Mouse (Mus musculus) lung, postnatal 36 days (tissue): ENCODE results near the gene Dffa.
"Not testable (repeated sequence)": the region's sequence is repeated elsewhere in the genome, so short reads cannot be mapped to it uniquely, and the experiment has no call there.

Source experiments
- DNase-seq: peaks from one replicate; pipeline ENCODE4 v3.0.0; 2022; ENCODE audit warnings: mixed read lengths

The Dffa gene

DNA sequence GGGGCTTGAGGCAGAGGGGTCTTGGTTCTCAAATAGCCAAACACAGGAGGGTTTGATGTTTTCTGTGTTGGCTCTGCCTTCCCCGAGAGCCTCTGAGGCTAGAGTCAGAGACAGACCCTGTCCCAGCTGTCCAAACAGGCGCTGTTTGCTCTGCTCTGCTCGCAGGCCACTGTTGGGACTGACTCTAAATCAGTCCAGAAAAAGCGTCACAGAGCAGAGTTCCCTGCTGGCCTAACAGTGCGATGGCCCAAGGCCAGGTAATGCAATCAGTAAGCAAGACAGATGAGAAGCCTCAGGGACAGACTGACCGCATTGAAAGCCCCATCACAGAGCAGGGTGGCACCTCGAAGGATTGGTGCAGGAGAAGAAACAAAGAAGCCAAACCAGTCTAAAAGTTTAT, 45.7 kb downstream of the Dffa start:
- peak; percentile 51 for DNase-seq

DNA sequence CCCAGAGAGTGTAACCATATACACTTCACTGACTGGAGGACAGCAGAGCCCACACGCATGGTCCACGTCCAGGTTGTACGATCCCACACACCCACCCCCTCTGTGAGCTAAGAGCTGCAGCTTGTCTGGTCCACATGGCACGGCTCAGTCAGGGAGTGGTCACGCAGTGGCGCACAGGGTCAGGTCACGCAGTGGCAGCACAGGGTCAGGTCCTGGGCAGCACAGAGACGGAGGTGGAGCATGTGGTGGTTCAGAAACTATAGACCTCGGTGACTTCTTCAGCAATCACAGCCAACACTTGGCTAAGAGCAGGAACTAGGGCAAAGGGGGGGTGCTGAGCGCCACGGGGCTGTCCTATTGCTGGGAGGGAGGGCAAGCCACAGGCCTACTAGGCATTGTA, 46.3 kb downstream of the Dffa start:
- DNase-seq, result peak; percentile 41

DNA sequence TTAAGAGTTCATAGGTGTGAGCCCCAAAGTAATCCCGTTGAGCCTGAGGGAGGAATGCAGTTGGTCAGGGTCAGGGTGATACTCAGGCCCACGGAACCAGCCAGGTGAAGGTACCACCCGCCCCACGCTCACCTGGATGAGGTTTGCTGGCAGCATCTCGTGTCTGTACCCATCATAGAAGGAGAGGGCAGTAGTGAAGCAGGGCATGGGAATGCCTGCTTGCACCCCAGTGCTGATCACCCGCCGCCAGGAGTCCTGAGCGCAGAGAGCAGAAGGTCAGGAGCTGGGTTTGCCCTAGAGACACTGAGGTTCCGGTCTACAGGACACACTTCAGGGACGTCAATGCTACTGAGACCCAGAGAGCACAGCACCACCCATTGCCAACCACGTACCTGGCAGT, 46.8 kb downstream of the Dffa start:
- DNase-seq, result no peak

DNA sequence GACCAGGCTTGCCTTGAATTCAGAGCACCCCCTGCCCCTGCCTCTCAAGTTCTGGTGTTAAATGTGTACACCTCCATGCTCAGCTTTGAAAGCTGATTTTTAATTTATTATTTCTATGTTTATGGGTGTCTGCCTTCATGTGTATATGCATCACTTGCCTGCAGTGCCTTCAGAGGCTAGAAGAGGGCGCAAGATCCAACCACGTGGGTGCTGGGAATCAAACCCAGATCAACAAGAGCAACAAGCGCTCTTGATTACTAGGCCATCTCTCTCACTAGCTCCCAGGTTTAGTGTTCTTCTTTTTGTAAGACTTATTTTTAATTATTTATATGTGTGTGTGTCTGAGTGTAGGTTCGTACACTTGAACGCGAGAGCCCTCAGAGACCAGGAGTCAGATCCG, 50.9 kb downstream of the Dffa start:
- no peak for DNase-seq

DNA sequence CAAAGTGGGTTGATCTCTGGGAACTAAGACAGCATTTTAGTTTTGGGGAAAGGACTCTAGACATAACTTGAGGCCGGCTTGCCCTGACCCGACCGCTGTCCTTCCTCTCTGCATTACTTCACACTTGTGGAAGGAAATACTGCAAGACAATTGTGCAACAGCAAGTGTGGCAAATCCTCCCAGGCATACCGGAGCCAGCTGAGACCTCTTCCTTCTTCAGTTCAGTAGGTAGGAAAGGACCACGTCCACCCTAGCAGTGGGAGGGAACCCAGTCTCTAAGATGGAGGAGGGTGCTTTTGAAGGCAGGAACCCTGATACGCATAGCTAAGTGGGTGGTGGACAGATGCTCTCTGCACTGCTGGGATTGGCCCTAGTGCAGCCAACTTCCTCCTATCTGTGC, 51.8 kb downstream of the Dffa start:
- peak; percentile 72 for DNase-seq

DNA sequence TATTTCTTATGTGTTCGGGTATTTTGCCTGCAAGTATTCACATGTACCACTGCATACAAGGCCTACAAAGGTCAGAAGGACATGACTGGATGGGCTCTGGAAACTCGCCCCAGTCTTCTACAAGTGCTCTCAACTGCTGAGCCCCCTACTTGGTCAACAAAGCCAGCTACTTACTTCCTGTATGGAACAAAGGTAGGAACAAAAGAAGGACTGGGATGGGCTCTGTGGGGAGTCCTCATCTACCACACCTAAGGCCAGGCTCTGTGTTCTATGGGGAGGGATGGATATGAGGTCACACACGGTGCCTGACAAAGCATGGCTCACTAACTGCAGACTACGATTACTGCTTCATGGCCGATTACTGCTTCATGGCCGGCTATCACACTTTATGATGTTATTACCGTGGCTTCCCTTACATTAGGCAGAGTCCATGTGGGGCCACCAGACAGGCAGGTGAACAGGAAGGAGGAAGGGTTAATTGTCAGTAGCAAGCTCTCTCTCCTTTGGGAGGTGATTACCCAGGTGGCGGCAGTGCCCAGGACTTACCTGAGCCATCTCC, 53.5 kb downstream of the Dffa start:
- no peak for DNase-seq

DNA sequence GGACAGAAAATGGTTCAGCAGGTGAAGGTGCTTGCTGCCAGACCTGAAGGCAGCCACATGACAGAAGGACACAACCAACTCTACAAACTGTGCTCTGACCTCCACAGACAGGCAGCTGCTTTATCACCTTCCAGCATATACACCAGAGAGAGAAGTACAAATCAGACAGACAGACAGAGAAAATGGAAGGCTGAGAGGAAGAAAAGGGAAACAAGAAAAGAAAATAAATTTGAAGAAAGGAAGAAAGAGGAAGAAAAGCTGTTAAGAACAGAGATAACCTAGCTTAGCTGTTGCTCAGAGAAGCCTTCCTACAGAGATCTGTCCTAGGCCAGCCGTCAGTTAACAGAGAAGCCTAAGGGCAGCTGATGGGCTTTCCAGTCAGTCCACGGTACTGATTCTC, 55.3 kb downstream of the Dffa start:
- no peak for DNase-seq

DNA sequence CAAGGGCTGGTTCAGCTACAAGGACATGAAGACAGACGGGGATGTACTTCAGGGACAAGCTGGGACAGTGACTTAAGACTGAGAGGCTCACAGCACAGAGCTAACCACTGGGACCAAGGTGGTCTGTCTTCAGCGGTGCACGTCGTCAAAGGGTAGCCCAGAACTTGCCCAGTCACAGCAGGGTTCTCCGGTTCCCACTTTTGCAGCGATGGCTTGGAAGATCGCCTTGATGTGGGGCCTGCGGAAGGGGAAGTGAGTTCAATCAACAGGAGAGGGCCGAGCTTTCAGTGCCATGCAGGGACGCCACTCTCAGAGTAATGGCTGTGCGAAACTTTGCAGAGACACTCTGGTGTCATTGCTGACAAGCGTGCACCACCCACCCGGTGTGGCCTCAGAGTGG, 55.9 kb downstream of the Dffa start:
- DNase-seq, result no peak

DNA sequence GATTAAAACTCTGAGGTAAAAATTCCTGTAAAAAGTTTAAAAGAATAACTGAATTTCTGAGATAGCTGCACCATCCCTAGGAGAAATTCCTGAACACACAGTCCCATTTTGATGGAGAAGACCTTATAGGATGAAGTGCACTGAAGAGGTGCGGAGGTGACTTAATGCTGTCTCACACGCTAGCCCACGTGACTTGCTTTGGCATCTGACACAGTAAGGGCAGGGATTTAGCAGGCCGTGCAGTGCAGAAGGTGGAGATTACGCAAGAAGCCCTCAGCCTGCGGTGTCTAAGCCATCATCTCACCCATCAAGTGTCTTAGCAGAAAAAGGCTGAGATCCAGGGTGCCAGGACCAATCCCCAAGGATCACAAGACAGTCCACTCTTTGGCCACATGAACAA, 57.2 kb downstream of the Dffa start:
- DNase-seq, result peak; percentile 67

DNA sequence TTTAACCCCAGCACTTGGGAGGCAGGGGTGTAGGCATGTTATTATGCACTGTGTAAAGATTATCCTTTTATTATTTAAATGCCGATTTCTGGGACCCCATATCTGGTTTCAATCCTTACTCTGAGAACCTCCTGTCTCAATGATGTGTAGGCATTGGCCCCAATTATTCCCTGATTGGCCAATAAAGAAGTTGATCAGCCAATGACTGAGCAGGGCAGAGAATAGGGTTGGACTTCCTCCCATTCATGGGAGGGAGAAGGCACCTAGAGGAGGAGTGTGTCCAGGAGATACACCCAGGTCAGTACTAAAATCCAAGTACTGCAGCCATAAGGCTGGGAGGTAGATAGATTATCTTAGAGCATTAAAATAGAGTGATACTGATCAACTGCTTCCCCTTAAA, 59.2 kb downstream of the Dffa start:
- DNase-seq, result no peak

DNA sequence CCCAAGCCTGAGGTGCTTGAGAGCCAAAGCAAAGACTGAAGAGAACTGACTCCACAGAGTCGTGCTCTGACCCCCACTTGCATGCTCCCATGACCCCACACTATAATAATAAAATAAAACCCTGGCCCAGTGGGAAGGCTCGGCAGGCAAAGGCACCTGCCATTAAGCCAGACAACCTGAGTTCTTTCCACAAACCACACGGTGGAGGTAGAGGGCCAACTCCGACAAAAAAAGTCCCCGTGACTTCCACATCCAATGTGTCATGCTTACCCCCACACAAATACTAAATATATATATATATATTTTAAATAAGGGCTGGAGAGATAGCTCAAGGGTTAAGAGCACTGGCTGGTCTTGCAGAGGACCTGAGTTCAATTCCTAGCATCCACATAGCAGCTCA, 60.2 kb downstream of the Dffa start:
- no peak for DNase-seq

DNA sequence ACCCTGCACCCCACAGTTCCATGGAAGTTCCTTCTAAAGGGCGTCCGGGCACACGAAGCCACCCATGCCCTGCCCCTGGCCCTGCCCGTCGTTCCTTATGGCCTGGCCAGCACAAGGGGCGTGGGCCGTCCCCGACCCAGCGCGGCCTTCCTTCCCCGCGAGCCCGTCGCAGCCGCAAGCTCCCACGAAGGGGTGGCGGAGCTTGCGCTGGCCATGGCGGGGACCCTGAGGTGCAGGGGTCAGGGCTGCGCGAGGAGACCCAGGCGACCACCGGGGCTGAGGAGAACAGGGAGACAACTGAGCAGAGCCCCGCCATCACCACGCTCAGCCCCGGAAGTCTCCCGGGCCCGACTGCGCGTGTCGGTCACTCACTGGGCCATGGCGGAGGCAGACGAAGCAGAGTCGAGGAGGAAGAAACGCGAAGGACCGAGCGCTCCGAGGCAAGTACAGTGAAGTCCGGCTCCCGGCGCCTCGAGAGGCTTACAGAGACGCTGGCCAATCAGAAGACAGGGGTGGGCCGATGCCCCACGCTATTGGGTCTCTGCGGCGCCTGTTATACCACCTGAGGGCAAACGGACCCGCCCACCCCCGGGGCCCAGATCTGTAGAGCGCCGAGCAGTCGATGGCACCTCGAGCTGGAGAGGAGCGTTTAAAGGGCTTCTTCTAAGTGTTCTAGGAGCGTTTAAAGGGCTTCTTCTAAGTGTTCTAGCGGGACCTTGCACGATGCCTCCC, 62.4 kb downstream of the Dffa start, which contains the start of gene Pgd:
Pgd (minus strand) TSS at position 557 of the 732 bp plus-strand sequence.
- DNase-seq, result peak; percentile 99

DNA sequence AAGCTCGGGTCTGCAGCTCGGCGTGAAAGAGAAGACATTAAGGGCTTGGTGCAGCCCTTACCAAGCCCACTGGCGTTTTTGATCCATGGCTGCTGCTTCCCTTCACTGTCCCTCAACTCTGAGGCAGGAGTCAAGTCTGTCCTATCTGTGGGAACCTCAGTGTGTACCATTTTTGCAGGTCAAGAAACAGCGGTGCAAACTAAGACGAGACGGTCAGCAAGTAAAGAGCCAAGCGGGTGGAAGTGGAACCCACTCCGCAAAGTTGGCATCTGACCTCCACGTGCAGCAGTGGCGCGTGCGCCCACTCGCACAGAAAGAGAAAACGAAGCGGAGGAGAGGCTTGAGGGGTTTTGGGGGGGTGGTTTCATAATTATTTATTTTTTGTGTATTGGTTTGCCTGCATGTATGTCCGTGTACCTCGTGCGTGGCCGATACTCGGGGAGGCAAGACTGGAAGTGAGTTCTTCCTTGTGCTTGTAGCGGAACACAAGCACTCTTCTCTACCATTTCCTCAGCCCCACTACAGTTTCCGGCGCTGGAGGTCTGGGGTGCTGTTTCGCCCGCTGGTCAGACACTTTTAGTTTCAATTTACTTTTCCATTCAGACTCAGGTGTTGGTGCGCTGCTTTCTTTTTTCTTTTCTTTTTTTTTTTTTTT, 63.1 kb downstream of the Dffa start:
- peak; percentile 61 for DNase-seq

DNA sequence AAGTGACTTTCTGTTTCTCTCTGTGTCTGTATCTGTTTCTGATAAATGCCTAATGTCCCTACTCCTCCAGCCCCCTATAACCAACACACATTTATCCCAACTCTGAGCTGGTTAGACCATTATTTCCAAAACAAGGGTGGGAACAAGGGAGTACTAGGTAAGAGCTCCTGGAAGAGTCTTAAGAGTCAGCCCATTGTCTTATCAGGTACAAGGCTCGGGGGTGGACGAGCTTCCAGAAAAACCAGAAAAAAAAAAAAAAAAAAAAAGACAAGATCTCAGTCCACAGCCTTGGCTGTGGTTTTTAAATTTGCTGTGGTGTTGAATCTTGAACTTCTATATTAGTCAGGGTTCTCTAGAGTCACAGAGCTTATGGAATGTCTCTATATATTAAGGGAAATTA, 64.1 kb downstream of the Dffa start:
- DNase-seq, result no peak

DNA sequence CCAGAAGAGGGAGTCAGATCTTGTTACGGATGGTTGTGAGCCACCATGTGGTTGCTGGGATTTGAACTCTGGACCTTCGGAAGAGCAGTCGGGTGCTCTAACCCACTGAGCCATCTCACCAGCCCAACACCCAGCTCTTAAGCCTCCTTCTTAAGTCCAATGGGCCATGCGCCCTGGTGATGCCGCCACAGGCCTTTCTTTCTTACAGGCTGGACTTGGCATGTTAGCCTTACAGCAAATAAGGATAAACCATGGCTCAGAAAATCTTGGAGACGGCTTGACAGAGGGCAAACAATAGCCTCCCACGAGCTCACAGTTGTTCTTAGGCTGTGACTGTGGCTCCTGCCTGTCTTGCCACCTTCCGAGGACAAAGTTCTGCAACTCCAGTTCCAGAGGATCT, 66.0 kb downstream of the Dffa start:
- not testable (repeated sequence) for DNase-seq
